Mouse (Mus musculus) liver, embryonic 14.5 days (tissue): ENCODE data around the gene Atg2a.

ENCODE experiments used
- CTCF ChIP-seq: IDR thresholded peaks from 2 replicates; pipeline ENCODE4 v1.5.1; 2016; ENCODE audit warnings: antibody characterized with exemption, low read depth, control low read depth
- EP300 ChIP-seq: IDR thresholded peaks from 2 replicates; pipeline ENCODE4 v1.6.1; 2016; ENCODE audit warnings: antibody characterized with exemption, low read depth

GRCm38 (mm10) chr19:6268170-6268528, 26.7 kb downstream of the Atg2a start:
- TF ChIP-seq CTCF (peak; percentile 97), EP300 (no peak)
